Mouse (Mus musculus): Measurements from ENCODE around the gene Pgam2. TPM values are rescaled to one million over a fixed set of nuclear protein-coding genes. Genes with fewer than 3 reads are reported as not detected.

The Pgam2 gene
- polyA plus RNA-seq, 1 experiment from 2014 or later, result 3.7 TPM

- peak; percentile 97 for ATAC-seq (ENCODE audit: low FRiP score)
- H3K4me3 ChIP-seq (replicated peaks), result peak within 1 kb of the TSS; percentile 66
These were observed 15.2 kb downstream of the Pgam2 start, which contains the start of gene Dbnl for GRCm38 (mm10) chr11:5788056-5789014. TSS of gene Dbnl (plus strand) at chr11:5788488.

DNA sequence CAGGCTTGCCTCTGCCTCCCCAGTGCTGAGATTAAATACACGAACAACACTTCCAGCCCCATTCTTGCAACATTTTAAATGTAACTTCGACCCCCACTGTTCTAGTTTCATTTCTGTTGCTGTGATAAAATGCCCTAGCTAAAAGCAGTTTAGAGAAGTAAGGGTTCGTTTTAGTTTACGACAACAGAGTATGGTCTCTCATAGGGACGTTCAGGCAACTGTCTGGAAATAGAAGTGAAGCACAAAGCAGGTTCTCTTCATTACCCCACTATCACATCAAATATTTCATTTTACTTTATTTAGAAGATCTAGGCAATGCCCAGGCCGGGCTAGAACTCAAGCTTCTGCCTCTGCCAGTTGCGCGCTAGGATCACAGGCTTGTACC lies 15.9 kb downstream of the Pgam2 start:
- 38% methylated on average over 8 of the region's 8 CpGs for WGBS
- peaks cover 26% of the 10 kb centered on the region for H3K4me1 ChIP-seq
- H3K4me3 ChIP-seq (replicated peaks), result peak overlapping the region; percentile 66
- peak overlapping the region; percentile 87 for H3K27ac ChIP-seq
- H3K9me3 ChIP-seq, result no peaks in the 10 kb centered on the region
- H3K4me2 ChIP-seq, result peak overlapping the region; percentile 87
- ATAC-seq (ENCODE audit: low FRiP score), result peak; percentile 15; the same call in 1 of the 2 replicates
- H3K27me3 ChIP-seq, result no peaks in the 10 kb centered on the region
- peak overlapping the region; percentile 74 for H3K9ac ChIP-seq
- peaks cover 18% of the 10 kb centered on the region for H3K36me3 ChIP-seq (replicated peaks)

More at GRCm38 (mm10) chr11:5788056-5789014, 15.2 kb downstream of the Pgam2 start, which contains the start of gene Dbnl:
- H3K27me3 ChIP-seq, result no peaks in the 10 kb centered on the region
- under 1% methylated on average over 74 of the region's 74 CpGs for WGBS
- H3K9me3 ChIP-seq, result no peaks in the 10 kb centered on the region
- peaks cover 24% of the 10 kb centered on the region for H3K36me3 ChIP-seq (replicated peaks)
- peak within 1 kb of the TSS; percentile 87 for H3K27ac ChIP-seq
- H3K4me2 ChIP-seq, result peak within 1 kb of the TSS; percentile 87
- H3K4me1 ChIP-seq, result peaks cover 26% of the 10 kb centered on the region
- peak within 1 kb of the TSS; percentile 74 for H3K9ac ChIP-seq

DNA sequence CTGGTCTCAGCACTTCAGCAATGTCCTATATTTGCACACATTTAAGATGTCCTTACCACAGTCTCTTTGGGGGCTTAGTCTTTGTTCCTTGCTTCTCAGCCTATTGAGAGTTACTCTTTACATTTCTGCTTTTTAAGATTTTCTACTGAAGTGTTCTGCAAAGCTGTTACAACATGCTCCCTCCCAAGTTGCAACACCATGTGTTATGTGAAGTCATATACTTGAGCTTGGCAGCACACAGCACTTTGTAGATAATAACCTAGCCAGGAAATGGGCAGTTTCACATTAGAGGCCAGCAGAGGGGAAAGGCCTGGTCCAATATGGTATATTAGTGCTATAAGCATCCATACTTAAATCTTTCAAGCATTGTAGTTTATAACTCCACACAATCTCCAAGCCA lies 17.8 kb downstream of the Pgam2 start:
- Histone ChIP-seq H3K27ac (no peak overlapping the region), H3K4me1 (peaks cover 26% of the 10 kb centered on the region), H3K27me3 (no peaks in the 10 kb centered on the region), H3K4me3 (replicated peaks) (no peak overlapping the region), H3K4me2 (no peak overlapping the region), H3K36me3 (replicated peaks) (0 out of 2 replicates have a peak, but pooled peaks cover 3% of the 10 kb centered on the region), H3K9me3 (no peaks in the 10 kb centered on the region), H3K9ac (no peak overlapping the region)
- no peak for ATAC-seq (ENCODE audit: low FRiP score)

DNA sequence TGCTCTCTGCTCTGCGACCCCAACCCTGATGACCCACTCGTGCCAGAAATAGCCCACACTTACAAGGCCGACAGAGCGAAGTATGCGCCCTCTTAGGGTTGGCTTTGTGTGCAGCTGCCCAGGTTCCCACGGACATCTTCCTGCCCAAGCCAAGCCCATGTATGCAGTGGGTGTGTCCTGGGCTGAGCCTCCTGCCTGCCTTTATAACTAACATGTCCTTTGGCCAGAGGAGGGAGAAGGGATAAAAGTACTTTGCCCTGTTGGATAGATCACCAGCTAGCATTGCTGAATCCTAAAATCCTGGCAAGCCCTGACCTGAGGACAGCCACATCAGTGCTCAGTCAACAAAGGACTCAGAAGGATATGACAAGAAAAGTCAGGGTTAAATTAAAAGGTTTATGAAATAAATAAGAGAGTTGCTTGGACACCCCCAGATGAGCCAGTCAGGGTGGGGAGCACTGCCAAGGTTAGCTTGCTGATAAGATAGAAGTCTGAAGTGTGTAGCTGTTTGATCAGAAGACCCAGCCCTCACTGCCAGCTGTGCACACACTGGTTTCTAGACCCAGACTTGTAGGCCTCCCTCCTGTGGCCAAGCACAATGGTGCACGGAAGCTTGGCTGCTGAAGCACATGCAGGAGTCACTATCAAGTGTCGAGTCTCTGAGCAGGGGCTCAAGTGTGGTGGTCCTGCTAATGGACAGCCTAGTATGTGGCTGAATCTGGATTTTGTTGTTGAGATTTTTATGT lies 21.2 kb downstream of the Pgam2 start:
- no peaks in the 10 kb centered on the region for H3K9me3 ChIP-seq
- no peak overlapping the region for H3K9ac ChIP-seq
- H3K4me2 ChIP-seq, result no peak overlapping the region
- peaks cover 4% of the 10 kb centered on the region for H3K4me1 ChIP-seq
- 70% methylated on average over 8 of the region's 8 CpGs for WGBS
- ATAC-seq (ENCODE audit: low FRiP score), result no peak
- 0 out of 2 replicates have a peak, but pooled peaks cover 2% of the 10 kb centered on the region for H3K36me3 ChIP-seq (replicated peaks)
- H3K27ac ChIP-seq, result no peak overlapping the region
- no peak overlapping the region for H3K4me3 ChIP-seq (replicated peaks)
- H3K27me3 ChIP-seq, result no peaks in the 10 kb centered on the region

GRCm38 (mm10) chr11:5780035-5780499 lies 23.5 kb downstream of the Pgam2 start:
- Histone ChIP-seq H3K4me3 (replicated peaks) (no peak overlapping the region), H3K36me3 (replicated peaks) (0 out of 2 replicates have a peak, but pooled peaks cover 2% of the 10 kb centered on the region), H3K4me1 (no peaks in the 10 kb centered on the region), H3K9me3 (no peaks in the 10 kb centered on the region), H3K4me2 (no peak overlapping the region), H3K27ac (no peak overlapping the region), H3K9ac (no peak overlapping the region), H3K27me3 (no peaks in the 10 kb centered on the region)
- no peak for ATAC-seq (ENCODE audit: low FRiP score)
- 91% methylated on average over 6 of the region's 6 CpGs for WGBS

DNA sequence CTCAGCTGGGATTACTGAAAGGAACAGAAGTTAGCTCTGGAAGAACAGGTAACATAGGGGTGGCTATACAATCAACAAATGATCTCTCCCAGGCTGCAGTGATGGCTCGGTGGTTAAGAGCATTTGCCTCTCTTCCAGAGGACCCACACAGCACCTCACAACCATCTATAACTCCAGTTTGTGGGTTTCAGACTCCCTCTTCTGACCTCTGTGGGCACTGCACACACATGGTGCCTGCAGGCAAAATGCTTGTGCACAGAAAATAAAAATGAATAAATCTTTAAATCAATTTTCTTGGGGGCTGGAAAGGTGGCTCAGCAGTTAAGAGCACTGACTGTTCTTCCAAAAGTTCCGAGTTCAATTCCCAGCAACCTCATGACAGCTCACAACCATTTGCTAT lies 25.1 kb downstream of the Pgam2 start:
- H3K4me2 ChIP-seq, result no peak overlapping the region
- H3K4me1 ChIP-seq, result no peaks in the 10 kb centered on the region
- 0 out of 2 replicates have a peak, but pooled peaks cover 2% of the 10 kb centered on the region for H3K36me3 ChIP-seq (replicated peaks)
- no peak overlapping the region for H3K4me3 ChIP-seq (replicated peaks)
- ATAC-seq (ENCODE audit: low FRiP score), result no peak
- no peaks in the 10 kb centered on the region for H3K27me3 ChIP-seq
- no peaks in the 10 kb centered on the region for H3K9me3 ChIP-seq
- no peak overlapping the region for H3K9ac ChIP-seq
- WGBS, result 68% methylated on average over 2 of the region's 2 CpGs
- no peak overlapping the region for H3K27ac ChIP-seq

- H3K27ac ChIP-seq, result no peak overlapping the region
- H3K36me3 ChIP-seq (replicated peaks), result peaks cover 14% of the 10 kb centered on the region
- peaks cover 6% of the 10 kb centered on the region for H3K4me1 ChIP-seq
- H3K4me3 ChIP-seq (replicated peaks), result no peak overlapping the region
- no peak overlapping the region for H3K4me2 ChIP-seq
- H3K9me3 ChIP-seq, result no peaks in the 10 kb centered on the region
- ATAC-seq (ENCODE audit: low FRiP score), result no peak
- no peaks in the 10 kb centered on the region for H3K27me3 ChIP-seq
- H3K9ac ChIP-seq, result no peak overlapping the region
- 89% methylated on average over 6 of the region's 6 CpGs for WGBS
These were observed 37.5 kb downstream of the Pgam2 start for GRCm38 (mm10) chr11:5766019-5766418.

DNA sequence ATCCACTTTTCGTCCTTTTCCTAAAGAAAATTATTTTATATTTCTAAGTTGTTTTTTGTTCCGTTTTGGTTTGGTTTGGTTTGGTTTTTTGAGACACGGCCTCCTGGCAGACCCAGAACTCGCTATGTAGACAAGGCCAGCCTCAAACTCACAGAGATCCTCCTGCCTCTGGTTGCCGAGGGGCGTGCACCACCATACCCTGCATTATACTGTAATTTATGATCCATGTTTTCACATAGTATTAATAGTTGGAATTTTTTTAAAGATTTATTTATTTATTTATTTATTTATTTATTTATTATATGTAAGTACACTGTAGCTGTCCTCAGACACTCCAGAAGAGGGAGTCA lies 40.9 kb downstream of the Pgam2 start:
- Histone ChIP-seq H3K27ac (peak overlapping the region; percentile 91), H3K4me3 (replicated peaks) (peak overlapping the region; percentile 75), H3K4me1 (peaks cover 13% of the 10 kb centered on the region), H3K27me3 (no peaks in the 10 kb centered on the region), H3K9ac (peak overlapping the region; percentile 86), H3K36me3 (replicated peaks) (no peaks in the 10 kb centered on the region), H3K4me2 (peak overlapping the region; percentile 68), H3K9me3 (no peaks in the 10 kb centered on the region)
- ATAC-seq (ENCODE audit: low FRiP score), result peak; percentile 66
- 19% methylated on average over 6 of the region's 6 CpGs for WGBS

DNA sequence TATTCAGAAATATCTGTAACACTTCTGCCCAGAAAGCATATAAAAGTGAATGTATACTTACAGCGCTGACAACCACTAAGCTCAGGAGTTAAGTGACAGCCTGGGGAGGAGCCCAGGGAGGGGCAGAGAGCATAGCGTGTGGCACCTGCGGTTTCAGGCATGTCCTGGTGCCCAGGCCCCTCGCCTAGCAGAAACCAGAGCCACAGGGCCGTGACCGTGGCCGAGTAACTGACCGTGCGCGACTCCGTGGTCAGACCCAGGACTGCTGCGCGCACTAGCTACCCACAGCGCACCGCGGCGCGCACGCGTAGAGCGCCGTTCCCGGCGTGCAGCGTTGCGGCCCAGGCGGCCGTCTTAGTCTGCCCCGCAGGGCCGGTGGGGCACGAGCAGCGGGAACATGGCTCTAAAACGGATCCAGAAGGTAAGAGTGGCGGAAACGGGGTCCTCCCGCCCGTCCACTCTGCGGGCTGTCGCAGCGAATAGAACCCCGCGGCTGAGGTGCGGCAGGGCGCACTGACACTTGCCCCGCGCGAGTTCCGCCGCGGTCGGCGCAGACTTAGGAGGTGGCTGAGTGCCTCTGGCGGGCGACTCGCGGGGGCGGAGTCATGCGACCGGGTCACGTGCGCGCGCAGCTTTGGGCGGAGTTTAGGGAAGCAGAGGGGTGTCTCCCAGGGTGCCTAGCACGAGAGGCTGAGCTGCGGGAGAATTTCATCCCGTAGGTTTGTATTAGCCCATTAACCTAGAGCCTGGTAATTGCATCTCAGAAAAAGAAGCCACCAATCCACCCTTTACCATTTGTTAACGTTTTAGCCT lies 41.5 kb downstream of the Pgam2 start, which contains the start of gene Urgcp:
Urgcp (minus strand) TSS at position 557 of the 813 bp plus-strand sequence.
- WGBS, result under 1% methylated on average over 68 of the region's 68 CpGs
- H3K4me3 ChIP-seq (replicated peaks), result peak within 1 kb of the TSS; percentile 75
- H3K36me3 ChIP-seq (replicated peaks), result no peaks in the 10 kb centered on the region
- peaks cover 13% of the 10 kb centered on the region for H3K4me1 ChIP-seq
- H3K9me3 ChIP-seq, result no peaks in the 10 kb centered on the region
- peak; percentile 99 for ATAC-seq (ENCODE audit: low FRiP score)
- peak within 1 kb of the TSS; percentile 68 for H3K4me2 ChIP-seq
- peak within 1 kb of the TSS; percentile 86 for H3K9ac ChIP-seq
- peak within 1 kb of the TSS; percentile 91 for H3K27ac ChIP-seq
- no peaks in the 10 kb centered on the region for H3K27me3 ChIP-seq

GRCm38 (mm10) chr11:5753755-5754154 lies 49.8 kb downstream of the Pgam2 start:
- ATAC-seq (ENCODE audit: low FRiP score), result no peak
- Histone ChIP-seq H3K27ac (no peak overlapping the region), H3K9ac (no peak overlapping the region), H3K4me2 (no peak overlapping the region), H3K4me1 (no peaks in the 10 kb centered on the region), H3K9me3 (peaks cover 8% of the 10 kb centered on the region), H3K27me3 (no peaks in the 10 kb centered on the region), H3K4me3 (replicated peaks) (no peak overlapping the region), H3K36me3 (replicated peaks) (0 out of 2 replicates have a peak, but pooled peaks cover 8% of the 10 kb centered on the region)
- 89% methylated on average over 2 of the region's 2 CpGs for WGBS

Data from forebrain, embryonic 12.5 days (tissue).